Mouse (Mus musculus) left cerebral cortex, postnatal 4 days (tissue): ENCODE measurements around the gene Gm10750. TPM values are rescaled to one million over a fixed set of nuclear protein-coding genes. Genes with fewer than 3 reads are reported as not detected.
"Not testable (repeated sequence)": the region's sequence is repeated elsewhere in the genome, so short reads cannot be mapped to it uniquely, and the experiment has no call there.

ENCODE experiments used
- DNase-seq: peaks from one replicate; pipeline ENCODE4 v3.0.0-alpha.2; 2022
- intact Hi-C: fragments of 180-260 bp; cut with DNase I; formaldehyde crosslinking; loops from one replicate; pipeline ENCODE4 v1.15.1; 2025
- total RNA-seq, 2 experiments: library from RNA; stranded (reverse); gene quantifications; 2 replicates each; pipeline ENCODE4 v1.2.3; 2021

Gene Gm10750
- total RNA-seq, result not detected

DNA sequence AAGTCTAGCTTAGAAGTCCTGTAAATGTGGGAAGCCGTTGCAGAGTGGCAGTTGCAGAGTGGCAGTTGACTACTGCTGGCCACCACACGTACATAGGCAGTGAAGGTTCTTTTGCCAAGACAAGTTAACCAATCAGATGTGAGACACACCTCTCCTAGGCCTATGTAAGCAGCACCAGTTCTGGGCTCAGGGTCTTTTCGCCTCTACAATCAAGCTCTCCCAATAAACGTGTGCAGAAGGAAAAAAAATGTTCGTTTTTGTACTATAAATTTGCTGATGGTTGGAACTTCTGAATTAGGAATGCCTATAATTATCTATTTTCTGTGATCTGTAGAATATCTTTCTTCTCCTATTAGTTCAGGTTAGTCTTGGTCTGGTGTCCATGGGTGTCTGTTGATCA lies at the start of gene Gm10750:
TSS of gene Gm10750 (minus strand) at position 101 of the 400 bp plus-strand sequence.
- DNase-seq, intact Hi-C loops: not testable (repeated sequence)

DNA sequence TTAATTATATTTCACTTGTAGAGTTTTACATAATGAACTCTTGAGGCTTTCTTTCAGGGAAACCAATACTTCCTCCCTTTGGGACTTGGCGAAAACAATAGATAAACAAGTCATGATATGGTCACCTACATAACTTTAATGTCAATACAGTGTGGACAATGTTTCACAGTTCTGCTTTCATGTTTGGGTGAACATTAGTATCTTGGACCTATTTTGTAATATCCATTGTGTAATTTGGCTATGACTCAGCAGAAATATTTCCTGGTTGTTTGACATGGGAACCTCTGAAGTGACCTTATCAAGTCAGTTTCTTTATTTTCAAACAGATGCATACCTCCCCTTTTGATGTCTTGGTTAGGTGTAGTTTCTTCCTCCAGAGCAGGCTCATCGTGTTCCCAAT lies 12.2 kb downstream of the Gm10750 start:
- intact Hi-C loops, result no loop called here
- DNase-seq, result no peak

DNA sequence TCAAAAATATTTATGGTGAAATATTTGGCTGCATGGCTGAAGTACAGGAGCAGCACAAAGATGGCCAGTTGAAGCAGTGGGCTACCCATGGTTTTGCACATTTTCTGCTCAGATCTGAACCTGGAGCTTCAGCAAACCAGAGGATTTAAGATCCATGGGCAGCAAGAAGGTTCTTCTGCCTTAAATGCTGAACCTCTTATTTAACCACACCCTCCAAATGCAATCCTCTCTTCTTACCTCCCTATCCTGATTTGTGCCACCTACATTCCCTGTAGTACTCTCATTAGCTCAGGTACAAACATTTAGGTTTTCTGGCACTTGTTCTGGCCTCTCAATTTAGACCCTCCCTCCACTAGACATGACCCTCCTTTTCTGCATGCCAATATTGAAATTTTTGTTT lies 13.9 kb downstream of the Gm10750 start, which contains the start of gene Gm1330:
TSS of gene Gm1330 (minus strand) at position 101 of the 400 bp plus-strand sequence.
- intact Hi-C loops, result no loop called here
- DNase-seq, result no peak

DNA sequence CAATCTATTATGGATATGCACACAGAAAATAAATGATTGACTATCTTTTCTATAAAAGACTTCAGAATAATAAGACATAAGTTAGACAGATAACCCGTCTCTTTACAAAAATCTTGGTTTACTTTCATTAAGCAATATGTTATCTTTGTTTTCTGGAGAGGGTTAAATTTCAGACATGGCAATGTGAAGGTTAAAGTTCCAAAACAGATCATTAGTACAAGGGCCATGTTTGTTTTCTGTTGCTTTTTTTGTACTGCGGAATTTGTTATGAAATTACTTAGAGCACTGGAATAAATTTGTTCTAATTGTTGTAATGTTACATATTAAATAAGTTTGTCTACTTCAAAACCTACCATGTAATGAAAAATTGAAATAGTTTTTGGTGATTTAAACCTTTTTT lies 21.9 kb downstream of the Gm10750 start:
- intact Hi-C loops, result no loop called here
- DNase-seq, result no peak

Other genes starting within 250 kb of the Gm10750 start
- not detected for gene Cst11, start 245.7 kb downstream of the Gm10750 start, total RNA-seq
- not detected for gene 8030411F24Rik, start 235.2 kb downstream of the Gm10750 start, total RNA-seq
- not detected for gene Cst12, start 227.9 kb downstream of the Gm10750 start, total RNA-seq
- not detected for gene Cst8, start 218.5 kb downstream of the Gm10750 start, total RNA-seq
- gene Cst13, start 197.2 kb downstream of the Gm10750 start, total RNA-seq, result under 1 TPM in 1 of 2 experiments, not detected in 1; 0.52 TPM
- gene Cst9, start 182.1 kb downstream of the Gm10750 start, total RNA-seq, result not detected
- gene 9230104L09Rik, start 152.2 kb downstream of the Gm10750 start, total RNA-seq, result not detected
- 100 to 1,000 TPM; 792 to 798 TPM for gene Cst3, start 141.5 kb downstream of the Gm10750 start, total RNA-seq
- gene Gm1330, start 14.0 kb downstream of the Gm10750 start, total RNA-seq, result not detected